Mouse (Mus musculus): ENCODE data around the gene Hagh.

Hagh gene

GRCm38 (mm10) chr17:24886134-24886931, 46.4 kb downstream of the Hagh start, which contains the start of the genes Nubp2 and Spsb3:
Gene Nubp2, minus strand, starts transcription at chr17:24886349.
Gene Spsb3, plus strand, starts transcription at chr17:24886643.
- peak; percentile 97 for DNase-seq (ENCODE audit: low spot score)

GRCm38 (mm10) chr17:24886932-24887271, 47.0 kb downstream of the Hagh start:
- no peak for DNase-seq (ENCODE audit: low spot score)

GRCm38 (mm10) chr17:24887291-24888080, 47.5 kb downstream of the Hagh start:
- no peak for DNase-seq (ENCODE audit: low spot score)

- DNase-seq (ENCODE audit: low spot score), result no peak
Measured at GRCm38 (mm10) chr17:24888862-24889261, 48.9 kb downstream of the Hagh start.

GRCm38 (mm10) chr17:24890151-24891092, 50.5 kb downstream of the Hagh start:
- no peak for DNase-seq (ENCODE audit: low spot score)

GRCm38 (mm10) chr17:24891321-24891720, 51.4 kb downstream of the Hagh start:
- no peak for DNase-seq (ENCODE audit: low spot score)

- no peak for DNase-seq (ENCODE audit: low spot score)
Measured at GRCm38 (mm10) chr17:24892785-24893184, 52.8 kb downstream of the Hagh start.

- DNase-seq (ENCODE audit: low spot score), result no peak
Measured at GRCm38 (mm10) chr17:24893276-24893675, 53.3 kb downstream of the Hagh start.

- no peak for DNase-seq (ENCODE audit: low spot score)
Measured at GRCm38 (mm10) chr17:24894061-24894994, 54.4 kb downstream of the Hagh start.

GRCm38 (mm10) chr17:24894995-24895547, 55.1 kb downstream of the Hagh start, which contains the start of the genes Eme2 and Mrps34:
Gene Eme2, minus strand, starts transcription at chr17:24895087.
Gene Mrps34, plus strand, starts transcription at chr17:24895116.
- peak; percentile 86 for DNase-seq (ENCODE audit: low spot score)

GRCm38 (mm10) chr17:24895571-24896240, 55.8 kb downstream of the Hagh start:
- DNase-seq (ENCODE audit: low spot score), result no peak

- DNase-seq (ENCODE audit: low spot score), result peak; percentile 79
Measured at GRCm38 (mm10) chr17:24896241-24896992, 56.5 kb downstream of the Hagh start, which contains the start of gene Nme3. Gene Nme3, plus strand, starts transcription at chr17:24896500.

GRCm38 (mm10) chr17:24896993-24897269, 57.0 kb downstream of the Hagh start:
- peak; percentile 5 for DNase-seq (ENCODE audit: low spot score)

GRCm38 (mm10) chr17:24897600-24897999, 57.7 kb downstream of the Hagh start:
- no peak for DNase-seq (ENCODE audit: low spot score)

- no peak for DNase-seq (ENCODE audit: low spot score)
Measured at GRCm38 (mm10) chr17:24898041-24898854, 58.3 kb downstream of the Hagh start.

GRCm38 (mm10) chr17:24899153-24899552, 59.2 kb downstream of the Hagh start:
- no peak for DNase-seq (ENCODE audit: low spot score)

- no peak for DNase-seq (ENCODE audit: low spot score)
Measured at GRCm38 (mm10) chr17:24900014-24900413, 60.1 kb downstream of the Hagh start.

GRCm38 (mm10) chr17:24902124-24902523, 62.2 kb downstream of the Hagh start:
- DNase-seq (ENCODE audit: low spot score), result no peak
